ENCODE assay signal across 7 mouse cellular contexts in the genomic region with DNA sequence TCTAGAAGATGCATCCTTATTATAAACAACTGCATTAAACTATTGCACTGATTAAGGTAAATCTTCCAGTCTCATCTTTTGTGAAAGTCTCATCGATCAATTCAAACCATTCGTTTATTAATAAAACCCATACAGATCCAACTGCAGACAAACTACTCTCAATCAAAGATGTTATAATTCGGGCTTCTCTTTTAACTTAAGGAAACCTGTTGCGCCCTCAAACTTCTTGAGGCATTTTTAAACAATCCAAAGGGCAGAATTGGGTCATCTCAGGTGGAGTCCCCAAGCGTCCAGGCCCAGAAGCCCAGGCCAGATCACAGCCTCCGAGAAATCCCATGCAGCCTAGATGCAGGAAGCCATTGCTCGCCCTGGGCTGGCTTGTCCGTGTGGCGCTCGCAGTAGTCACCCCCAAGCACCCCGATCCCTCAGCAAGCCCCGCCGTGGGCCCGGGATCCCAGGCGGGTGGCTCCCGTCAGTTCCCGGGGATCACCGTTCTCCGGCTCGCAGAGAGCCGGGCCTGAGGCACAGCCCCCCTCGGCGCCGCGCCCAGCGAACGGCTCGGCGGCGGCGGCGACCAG. TPM values are rescaled to one million over a fixed set of nuclear protein-coding genes. Genes with fewer than 3 reads are reported as not detected.
A peak's percentile ranks its signal among the peaks of the same experiment; 100 is the strongest.
DNase-seq lines count a peak whose midpoint lies in the region; ATAC-seq and TF ChIP-seq lines count a peak whose summit lies in the region.

No protein-coding gene starts in this region.

- peak; percentile 35; the same call in 1 of the 2 replicates for ATAC-seq in embryonic facial prominence, embryonic 12.5 days (ENCODE audit: insufficient number of reproducible peaks, insufficient read depth, low FRiP score, low TSS enrichment)
- ATAC-seq in hindbrain, embryonic 12.5 days (ENCODE audit: low FRiP score): peak; percentile 69
- ATAC-seq in liver, embryonic 14.5 days (ENCODE audit: insufficient read depth): peak; percentile 59
- ATAC-seq in neural tube, embryonic 11.5 days (ENCODE audit: insufficient read depth, low FRiP score, low TSS enrichment): peak; percentile 65

- H3K36me3 ChIP-seq in testis, adult 2 months (ENCODE audit: control insufficient read depth, insufficient read depth, low read length): no peaks in the 10 kb centered on the region
- H3K36me3 ChIP-seq in embryonic facial prominence, embryonic 12.5 days: no peaks in the 10 kb centered on the region
- no peaks in the 10 kb centered on the region for H3K36me3 ChIP-seq in hindbrain, embryonic 12.5 days
- H3K36me3 ChIP-seq in liver, embryonic 14.5 days (replicated peaks; ENCODE audit: control insufficient read depth, insufficient read depth, low read depth): no peaks in the 10 kb centered on the region
- no peaks in the 10 kb centered on the region for H3K36me3 ChIP-seq in neural tube, embryonic 11.5 days (ENCODE audit: control insufficient read depth, insufficient read depth, low read length)

- TF ChIP-seq EP300 in liver, embryonic 14.5 days (IDR thresholded peaks at IDR 0.05; ENCODE audit: low read depth): no peak

- DNase-seq in testis, postnatal 10 days (ENCODE audit: low spot score): no peak
- DNase-seq in adrenal gland, postnatal 10 days: peak; percentile 69
- DNase-seq in liver, embryonic 14.5 days (ENCODE audit: low read depth in 3 of 3, low spot score in 3 of 3): no peak
- DNase-seq in neural tube, embryonic 11.5 days (ENCODE audit: low spot score): peak; percentile 73

- peak overlapping the region; percentile 97 for H3K9ac ChIP-seq in embryonic facial prominence, embryonic 12.5 days
- peak overlapping the region; percentile 95 for H3K9ac ChIP-seq in hindbrain, embryonic 12.5 days
- peak overlapping the region; percentile 67 for H3K9ac ChIP-seq in liver, embryonic 14.5 days (replicated peaks)
- H3K9ac ChIP-seq in neural tube, embryonic 11.5 days (ENCODE audit: low read length): peak overlapping the region; percentile 95

- peak overlapping the region; percentile 97 for H3K27ac ChIP-seq in testis, adult 2 months (ENCODE audit: control insufficient read depth, insufficient read depth, low read depth, low read length)
- H3K27ac ChIP-seq in embryonic facial prominence, embryonic 12.5 days: peak overlapping the region; percentile 99
- peak overlapping the region; percentile 95 for H3K27ac ChIP-seq in hindbrain, embryonic 12.5 days
- H3K27ac ChIP-seq in liver, embryonic 14.5 days: peak overlapping the region; percentile 31; the same call in 1 of the 2 replicates
- peak overlapping the region; percentile 96 for H3K27ac ChIP-seq in neural tube, embryonic 11.5 days (ENCODE audit: low read depth, low read length)

- TF ChIP-seq CTCF in testis, adult 2 months (IDR thresholded peaks at IDR 0.05; ENCODE audit: control insufficient read depth, insufficient read depth, insufficient replicate concordance, low read depth, low read length): no peak
- TF ChIP-seq CTCF in liver, embryonic 14.5 days (IDR thresholded peaks at IDR 0.05; ENCODE audit: low read depth): no peak

- H3K9me3 ChIP-seq in embryonic facial prominence, embryonic 12.5 days: no peaks in the 10 kb centered on the region
- H3K9me3 ChIP-seq in hindbrain, embryonic 12.5 days (replicated peaks): no peaks in the 10 kb centered on the region; the same call in 1 of the 2 replicates
- H3K9me3 ChIP-seq in liver, embryonic 14.5 days (ENCODE audit: control insufficient read depth, low read length): no peaks in the 10 kb centered on the region
- H3K9me3 ChIP-seq in neural tube, embryonic 11.5 days (ENCODE audit: control insufficient read depth, low read length): no peaks in the 10 kb centered on the region

- H3K4me1 ChIP-seq in testis, adult 2 months (ENCODE audit: control insufficient read depth, insufficient read depth, low read length): peaks cover 5% of the 10 kb centered on the region
- H3K4me1 ChIP-seq in embryonic facial prominence, embryonic 12.5 days: peaks cover 19% of the 10 kb centered on the region
- peaks cover 11% of the 10 kb centered on the region for H3K4me1 ChIP-seq in hindbrain, embryonic 12.5 days
- H3K4me1 ChIP-seq in liver, embryonic 14.5 days (replicated peaks; ENCODE audit: control insufficient read depth in 2 of 2, insufficient read depth in 2 of 2, low read length in 1 of 2): peaks cover 15 to 22% of the 10 kb centered on the region in 2 experiments
- no peaks in the 10 kb centered on the region for H3K4me1 ChIP-seq in neural tube, embryonic 11.5 days (ENCODE audit: control insufficient read depth, insufficient read depth, low read length)

- H3K27me3 ChIP-seq in testis, adult 2 months (ENCODE audit: control insufficient read depth, insufficient read depth, low read length): no peaks in the 10 kb centered on the region
- H3K27me3 ChIP-seq in embryonic facial prominence, embryonic 12.5 days: no peaks in the 10 kb centered on the region
- no peaks in the 10 kb centered on the region for H3K27me3 ChIP-seq in hindbrain, embryonic 12.5 days
- H3K27me3 ChIP-seq in liver, embryonic 14.5 days (ENCODE audit: control insufficient read depth, insufficient read depth, low read length): no peaks in the 10 kb centered on the region
- no peaks in the 10 kb centered on the region for H3K27me3 ChIP-seq in neural tube, embryonic 11.5 days (ENCODE audit: control insufficient read depth, insufficient read depth, low read length)

- peak overlapping the region; percentile 66 for H3K4me2 ChIP-seq in embryonic facial prominence, embryonic 12.5 days (replicated peaks)
- H3K4me2 ChIP-seq in hindbrain, embryonic 12.5 days (replicated peaks): peak overlapping the region; percentile 67
- peak overlapping the region; percentile 56 for H3K4me2 ChIP-seq in liver, embryonic 14.5 days (ENCODE audit: low read depth)
- peak overlapping the region; percentile 57 for H3K4me2 ChIP-seq in neural tube, embryonic 11.5 days (ENCODE audit: low read depth)

- 6% methylated on average over 30 of the region's 32 CpGs for WGBS in embryonic facial prominence, embryonic 12.5 days
- 6% methylated on average over 32 of the region's 32 CpGs for WGBS in hindbrain, embryonic 12.5 days
- WGBS in liver, embryonic 14.5 days (ENCODE audit: insufficient replicate concordance): 5% methylated on average over 30 of the region's 32 CpGs
- 8% methylated on average over 26 of the region's 32 CpGs for WGBS in neural tube, embryonic 11.5 days

- TF ChIP-seq POLR2A in testis, adult 2 months (IDR thresholded peaks at IDR 0.05; ENCODE audit: control insufficient read depth, low read depth, low read length): no peak

- H3K4me3 ChIP-seq in testis, adult 2 months (ENCODE audit: control insufficient read depth, low read depth, low read length): peak overlapping the region; percentile 98
- H3K4me3 ChIP-seq in embryonic facial prominence, embryonic 12.5 days: peak overlapping the region; percentile 70
- H3K4me3 ChIP-seq in hindbrain, embryonic 12.5 days: peak overlapping the region; percentile 77
- peak overlapping the region; percentile 67 to 74 for H3K4me3 ChIP-seq in liver, embryonic 14.5 days (ENCODE audit: insufficient read depth in 1 of 2, low read depth in 2 of 2, low read length in 2 of 2)
- H3K4me3 ChIP-seq in neural tube, embryonic 11.5 days (ENCODE audit: low read depth, low read length): peak overlapping the region; percentile 76

RNA-seq across cellular contexts. Expression of a gene that starts 0.5 kb away (rescaled TPM):
- 7.1 and 7.9 TPM in 2 replicates for polyA plus RNA-seq in testis, adult 2 months (2012; rRNA removed)
- total RNA-seq in adrenal gland, postnatal 10 days (2021): 10 to 100 TPM; 48.3 to 51.7 TPM
- 31.7 and 33.3 TPM in 2 replicates for polyA plus RNA-seq in embryonic facial prominence, embryonic 12.5 days (2016; fragmentation: Nextera tagmentation; extraction: Ambion mirVana)
- polyA plus RNA-seq in hindbrain, embryonic 12.5 days (2016; fragmentation: Nextera tagmentation; extraction: Ambion mirVana): 20.8 and 22.0 TPM in 2 replicates
- 6.9 and 9.4 TPM in 2 replicates for polyA plus RNA-seq in liver, embryonic 14.5 days (2012; rRNA removed)
- polyA plus RNA-seq in liver, embryonic 14.5 days (2014; fragmentation: Nextera tagmentation; extraction: Ambion mirVana): 11.6 and 13.5 TPM in 2 replicates
- 22.9 and 23.1 TPM in 2 replicates for polyA plus RNA-seq in neural tube, embryonic 11.5 days (2014; fragmentation: Nextera tagmentation; extraction: Ambion mirVana)

Comparison
In these comparisons a context has a peak if more than half of its experiments do, and no peak if none do; other contexts are left out.
1. H3K27ac ChIP-seq: peak in every context shown above with its lines; median percentile 99 in embryonic facial prominence, embryonic 12.5 days; 97 in testis, adult 2 months; 96 in neural tube, embryonic 11.5 days; 95 in hindbrain, embryonic 12.5 days; 31 in liver, embryonic 14.5 days.
2. DNase-seq: peak in adrenal gland, postnatal 10 days (single experiment) and neural tube, embryonic 11.5 days (single experiment); none in testis, postnatal 10 days (single experiment) and liver, embryonic 14.5 days (0 of 3).
3. Peak in every context shown above with its lines, with median percentiles within 50 percentile points of each other: H3K4me3 ChIP-seq, ATAC-seq, H3K4me2 ChIP-seq and H3K9ac ChIP-seq.